Mouse (Mus musculus) cerebellum, adult 18-20 months (tissue): Measurements from ENCODE around the gene 4930470P17Rik.
"Not testable (repeated sequence)": the region's sequence is repeated elsewhere in the genome, so short reads cannot be mapped to it uniquely, and the experiment has no call there.

Experiments used
- DNase-seq, 2 experiments: peaks; one replicate each; pipeline ENCODE4 v3.0.0; 2021

The 4930470P17Rik gene

DNA sequence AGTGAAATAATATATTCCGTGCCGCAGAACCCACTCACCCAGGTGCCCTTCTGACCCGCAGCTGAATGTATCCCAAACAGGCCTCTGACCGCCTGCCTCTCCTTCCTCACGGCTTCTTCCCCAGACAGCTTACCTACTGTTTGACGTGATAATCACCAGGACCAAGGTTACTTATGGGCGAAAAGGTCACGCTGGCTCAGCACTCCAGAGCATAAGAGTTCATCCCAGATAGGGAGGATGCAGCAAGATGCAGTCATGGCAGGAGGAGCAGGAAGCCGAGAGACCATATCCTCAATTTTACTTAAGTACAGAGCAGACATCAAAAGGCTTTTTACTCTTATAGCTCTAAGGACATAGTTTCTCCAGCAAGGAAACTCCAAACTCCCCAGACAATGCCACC lies at the start of gene 4930470P17Rik:
Gene 4930470P17Rik (minus strand): TSS at position 101 of the 400 bp plus-strand sequence.
- no peak for DNase-seq

DNA sequence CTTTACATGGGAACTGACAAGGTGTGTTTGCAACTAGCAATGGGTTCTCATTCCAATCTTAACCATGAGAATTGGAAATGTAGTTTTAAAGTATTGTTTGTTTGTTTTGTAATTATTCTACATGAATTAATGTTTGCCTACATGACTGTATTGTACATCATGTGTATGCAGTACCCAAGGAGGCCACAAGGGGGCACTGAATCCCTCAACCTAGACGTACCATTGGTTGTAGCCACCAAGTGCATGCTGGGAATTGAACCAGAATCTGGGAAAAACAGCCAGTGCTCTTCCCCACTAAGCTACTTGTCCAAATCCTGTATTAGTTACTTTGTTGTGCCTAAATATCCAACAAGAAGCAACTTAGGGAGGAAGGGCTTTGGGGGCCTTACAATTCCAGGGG lies 49.7 kb upstream of the 4930470P17Rik start:
- DNase-seq: no peak

- DNase-seq: no peak
These were observed 46.7 kb upstream of the 4930470P17Rik start for GRCm38 (mm10) chr2:170648542-170648941.

DNA sequence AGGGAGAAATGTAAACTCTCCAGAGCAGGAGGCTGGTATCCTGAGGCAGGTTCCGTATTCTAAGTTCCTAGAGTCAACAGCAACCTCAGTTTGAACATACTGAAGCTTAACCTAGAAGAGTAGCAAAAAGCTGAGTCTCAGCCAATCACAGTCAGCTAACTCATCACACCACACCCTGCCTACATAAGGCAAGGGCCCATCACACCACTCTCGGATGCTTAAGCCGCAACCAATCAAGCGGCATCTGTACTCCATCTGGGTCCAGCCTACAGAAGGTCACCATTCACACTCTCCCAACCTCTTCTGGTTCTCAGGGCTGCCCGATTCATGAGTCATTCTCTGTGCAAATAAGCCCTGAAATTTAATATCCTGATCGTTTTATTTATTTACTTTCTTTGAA lies 44.4 kb upstream of the 4930470P17Rik start:
- DNase-seq: no peak

DNA sequence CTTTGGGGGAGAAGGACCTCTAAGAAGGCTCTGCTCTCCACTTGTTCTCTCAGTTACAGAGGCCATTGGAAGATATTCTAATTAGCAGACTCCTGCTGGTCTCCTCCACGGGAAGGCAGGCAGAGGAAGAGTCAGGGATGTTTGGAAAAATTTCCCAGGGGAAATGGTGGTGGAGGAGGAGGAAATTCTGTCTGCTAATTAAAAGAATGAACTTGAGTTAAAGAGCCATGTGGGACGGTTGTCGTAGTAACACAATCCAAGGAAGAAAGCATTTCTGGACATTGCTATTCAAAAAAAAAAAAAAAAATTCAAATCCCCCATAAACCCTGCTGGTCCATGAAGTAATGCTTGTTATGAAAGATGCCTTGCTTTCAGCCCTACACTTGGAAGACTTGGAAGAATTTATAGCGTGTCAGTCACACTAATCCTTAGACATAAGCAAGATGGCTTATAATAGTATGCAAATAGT lies 40.6 kb upstream of the 4930470P17Rik start:
- no peak for DNase-seq

DNA sequence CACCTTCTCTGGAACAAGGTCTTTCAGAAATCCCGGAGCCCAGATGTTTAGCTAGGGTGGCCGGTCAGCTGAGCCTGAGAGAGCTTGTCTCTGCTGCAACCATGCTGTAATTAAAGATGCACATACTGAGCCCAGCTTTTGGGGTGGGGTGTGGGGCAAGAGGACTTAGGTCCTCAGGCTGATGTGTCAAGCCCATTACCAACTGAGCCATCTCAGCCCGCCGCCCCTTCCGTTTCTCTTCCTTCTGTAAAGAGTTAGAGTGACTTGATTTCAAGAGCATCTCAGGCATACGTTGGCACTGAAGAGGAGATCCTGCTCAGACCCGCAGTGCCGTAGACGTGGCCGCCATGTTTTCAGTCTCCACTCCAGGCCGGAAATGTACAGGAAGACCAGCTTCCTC lies 38.5 kb upstream of the 4930470P17Rik start:
- no peak for DNase-seq

GRCm38 (mm10) chr2:170638746-170639145 lies 36.9 kb upstream of the 4930470P17Rik start:
- no peak for DNase-seq

DNA sequence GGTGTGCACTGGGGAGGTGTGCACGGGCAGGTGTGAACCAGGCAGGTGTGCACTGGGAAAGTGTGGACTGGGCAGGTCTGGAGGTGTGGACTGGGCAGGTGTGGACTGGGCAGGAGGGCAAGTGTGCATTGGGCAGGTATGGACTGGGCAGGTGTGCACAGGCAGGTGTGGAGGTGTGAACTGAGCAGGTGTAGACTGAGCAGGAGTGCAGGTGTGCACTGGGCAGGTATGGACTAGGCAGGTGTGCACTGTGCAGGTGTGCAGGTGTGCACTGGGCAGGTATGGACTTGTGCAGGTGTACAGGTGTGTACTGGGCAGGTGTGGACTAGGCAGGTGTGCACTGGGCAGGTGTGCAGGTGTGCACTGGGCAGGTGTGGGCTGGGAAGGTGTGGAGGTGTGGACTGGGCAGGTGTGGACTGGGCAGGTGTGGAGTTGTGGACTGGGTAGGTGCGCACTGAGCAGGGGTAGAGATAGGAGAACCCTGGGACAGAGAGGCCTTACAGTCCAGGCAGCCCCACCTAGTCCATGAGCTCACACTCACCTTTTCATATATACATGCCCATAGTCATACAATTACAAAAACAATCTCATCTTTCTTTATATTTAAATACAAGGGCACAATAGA lies 31.3 kb upstream of the 4930470P17Rik start:
- DNase-seq: no peak

GRCm38 (mm10) chr2:170632386-170632785 lies 30.6 kb upstream of the 4930470P17Rik start:
- DNase-seq: no peak

DNA sequence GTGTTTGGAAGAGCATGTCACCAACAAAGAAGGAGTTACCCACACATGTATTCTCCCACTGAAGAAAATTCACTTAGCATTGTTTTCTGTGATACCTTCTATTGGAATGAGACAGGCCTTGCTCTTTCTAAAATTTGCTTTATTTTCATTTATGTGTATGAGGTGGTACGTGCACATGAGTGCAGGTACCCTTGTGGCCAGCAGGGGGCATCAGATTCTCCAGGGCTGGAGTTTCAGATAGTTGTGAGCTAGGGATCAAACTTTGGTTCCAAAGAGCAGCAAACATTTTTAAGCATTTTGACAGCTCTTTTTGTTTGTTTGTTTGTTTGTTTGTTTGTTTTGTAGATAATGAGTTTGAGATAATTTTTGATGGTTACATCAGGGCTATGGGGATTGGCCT lies 29.6 kb upstream of the 4930470P17Rik start:
- DNase-seq: no peak

GRCm38 (mm10) chr2:170630553-170630952 lies 28.7 kb upstream of the 4930470P17Rik start:
- DNase-seq: no peak

- DNase-seq: not testable (repeated sequence)
These were observed 26.2 kb upstream of the 4930470P17Rik start for GRCm38 (mm10) chr2:170627991-170628390.

DNA sequence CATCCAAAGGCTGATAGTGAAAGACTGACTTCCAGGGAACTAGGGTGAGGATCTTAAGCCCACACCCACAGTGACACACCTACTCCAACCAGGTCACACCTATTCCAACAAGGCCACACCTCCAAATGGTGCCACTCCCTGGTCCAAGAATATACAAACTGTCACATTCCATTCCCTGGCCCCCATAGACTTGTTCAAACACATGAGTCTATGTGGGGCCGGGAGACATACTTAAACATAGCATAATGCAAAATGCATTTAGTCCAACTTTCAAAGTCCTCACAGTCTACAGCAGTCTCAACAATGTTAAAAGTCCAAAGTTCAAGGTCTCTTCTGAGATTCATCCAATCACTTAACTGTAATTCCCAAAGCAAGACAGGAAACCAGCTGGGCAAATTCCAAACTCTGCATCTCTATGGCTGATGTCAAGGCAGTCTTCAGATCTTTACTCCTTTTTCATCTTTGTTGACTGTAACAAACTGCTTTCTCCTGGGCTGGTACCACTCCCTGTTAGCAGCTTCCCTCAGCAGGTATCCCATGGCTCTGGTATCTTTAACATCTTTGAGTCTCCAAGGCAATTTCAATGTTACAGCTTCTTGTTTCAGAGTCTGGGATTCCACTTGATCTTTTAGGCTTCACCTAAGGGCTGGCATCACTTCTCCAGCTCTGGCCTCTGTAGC lies 22.5 kb upstream of the 4930470P17Rik start:
- DNase-seq: not testable (repeated sequence)

GRCm38 (mm10) chr2:170622985-170623384 lies 21.2 kb upstream of the 4930470P17Rik start:
- DNase-seq: no peak

DNA sequence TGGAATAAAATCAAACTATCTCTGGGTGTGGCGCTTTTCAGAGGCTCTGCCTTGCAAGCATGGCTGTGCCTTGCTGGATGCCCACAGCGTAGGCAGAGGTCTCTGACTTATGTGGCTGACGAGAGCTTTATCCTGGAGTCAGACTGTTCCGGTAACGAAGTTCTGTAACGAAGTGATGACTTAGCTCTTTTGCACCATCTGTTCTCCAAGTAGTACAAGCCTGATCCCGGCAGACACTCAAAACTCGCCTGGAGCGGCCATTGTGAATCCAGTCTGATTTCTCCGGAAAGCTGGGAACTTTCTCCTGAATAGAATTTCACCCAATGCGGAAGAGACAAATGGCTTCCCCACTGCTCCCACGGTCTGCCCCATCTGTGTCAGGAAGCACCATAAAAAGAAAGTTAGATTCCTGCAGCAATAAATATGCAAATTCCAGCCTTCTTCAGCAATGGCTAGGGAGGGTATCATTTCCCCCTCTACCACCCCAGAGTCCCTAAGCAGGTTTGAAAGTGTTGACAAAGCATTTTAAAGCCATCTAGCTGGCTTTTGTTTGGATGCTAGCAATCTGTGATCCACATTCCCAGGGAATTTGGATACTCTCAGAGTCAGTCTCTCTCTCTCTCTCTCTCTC lies 17.2 kb upstream of the 4930470P17Rik start:
- DNase-seq: no peak

DNA sequence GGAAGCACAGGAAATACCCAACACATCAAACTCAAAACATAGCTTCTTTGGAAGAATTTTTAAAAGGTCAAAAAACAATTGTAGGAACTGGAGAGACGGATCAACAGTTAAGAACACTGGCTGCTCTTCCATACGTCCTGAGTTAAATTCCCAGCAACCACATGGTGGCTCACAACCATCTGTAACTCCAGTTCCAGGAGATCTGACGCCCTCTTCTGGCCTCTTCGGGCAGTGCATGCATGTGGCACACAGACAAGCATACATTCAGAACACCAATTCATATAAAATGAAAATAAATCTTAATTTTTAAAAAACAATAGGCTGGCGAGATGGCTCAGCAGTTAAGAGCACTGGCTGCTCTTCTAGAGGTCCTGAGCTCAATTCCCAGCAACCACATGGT lies 10.0 kb upstream of the 4930470P17Rik start:
- not testable (repeated sequence) for DNase-seq

DNA sequence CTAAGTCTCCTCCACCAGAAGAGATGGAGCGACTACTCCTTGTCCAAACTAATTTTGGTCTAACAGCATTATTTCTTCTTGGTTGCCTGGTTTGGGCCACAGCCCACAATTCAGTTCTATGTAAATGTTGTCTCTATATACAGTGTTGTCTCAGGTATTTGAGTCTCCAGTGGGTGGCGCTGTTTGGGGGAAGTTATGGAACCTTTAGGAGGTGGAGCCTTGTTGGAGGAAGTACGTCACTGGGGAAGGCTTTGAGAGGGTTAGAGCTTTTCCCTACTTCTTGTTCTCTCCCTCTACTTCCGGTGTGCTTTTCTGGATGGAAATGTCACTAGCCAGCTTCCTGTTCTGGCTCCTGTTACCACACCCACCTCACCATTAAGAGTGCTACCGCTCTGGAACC lies 646 bp downstream of the 4930470P17Rik start:
- DNase-seq: no peak

- no peak for DNase-seq
These were observed 4.2 kb downstream of the 4930470P17Rik start for GRCm38 (mm10) chr2:170597586-170597985.

- peak; percentile 15 to 22 for DNase-seq
These were observed 5.1 kb downstream of the 4930470P17Rik start for GRCm38 (mm10) chr2:170596726-170597125.

- DNase-seq: no peak
These were observed 9.7 kb downstream of the 4930470P17Rik start for GRCm38 (mm10) chr2:170592161-170592560.

GRCm38 (mm10) chr2:170588369-170588900 lies 13.4 kb downstream of the 4930470P17Rik start:
- DNase-seq: no peak

DNA sequence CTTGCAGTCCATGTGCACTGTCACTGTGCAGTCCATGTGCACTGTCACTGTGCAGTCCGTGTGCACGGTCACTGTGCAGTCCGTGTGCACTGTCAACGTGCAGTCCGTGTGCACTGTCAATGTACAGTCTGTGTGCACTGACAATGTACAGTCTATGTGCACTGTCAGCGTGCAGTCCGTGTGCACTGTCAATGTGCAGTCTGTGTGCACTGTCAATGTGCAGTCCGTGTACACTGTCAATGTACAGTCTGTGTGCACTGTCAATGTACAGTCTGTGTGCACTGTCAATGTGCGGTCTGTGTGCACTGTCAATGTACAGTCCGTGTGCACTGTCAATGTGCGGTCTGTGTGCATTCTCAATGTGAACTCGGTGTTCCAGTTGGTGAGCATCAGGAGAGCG lies 17.1 kb downstream of the 4930470P17Rik start:
- DNase-seq: no peak

GRCm38 (mm10) chr2:170579551-170579950 lies 22.3 kb downstream of the 4930470P17Rik start:
- no peak for DNase-seq

GRCm38 (mm10) chr2:170578588-170578987 lies 23.2 kb downstream of the 4930470P17Rik start:
- DNase-seq: no peak
